Mouse (Mus musculus) hindbrain, postnatal 0 days (tissue): ENCODE measurements around the gene Hoxc6. TPM values are rescaled to one million over a fixed set of nuclear protein-coding genes. Genes with fewer than 3 reads are reported as not detected.
A peak's percentile ranks its signal among the peaks of the same experiment; 100 is the strongest.

Experiments used
- ATAC-seq: fragments of 200-750 bp; cut with Nextera tagmentation; 2 replicates; pipeline ENCODE4 v1.8.0; 2017; ENCODE audit warnings: mild to moderate bottlenecking, moderate TSS enrichment, moderate library complexity
- DNase-seq: peaks from one replicate; pipeline ENCODE4 v3.0.0-alpha.2; 2015; ENCODE audit warnings: low spot score
- H3K27ac ChIP-seq: fragments of 300-500 bp; sonication (generic); 2 replicates; pipeline ENCODE4 v1.5.1; 2014; ENCODE audit warnings: mild to moderate bottlenecking
- H3K27me3 ChIP-seq: fragments of 300-500 bp; sonication (generic); 2 replicates; pipeline ENCODE4 v1.6.1; 2014; ENCODE audit warnings: low read length, mixed read lengths; ENCODE audit not compliant: insufficient read depth
- H3K36me3 ChIP-seq: fragments of 300-500 bp; sonication (generic); 2 replicates; pipeline ENCODE4 v1.6.1; 2014; ENCODE audit warnings: low read length, mixed read lengths; ENCODE audit not compliant: insufficient read depth
- H3K4me1 ChIP-seq: fragments of 300-500 bp; sonication (generic); 2 replicates; pipeline ENCODE4 v1.6.1; 2014; ENCODE audit warnings: antibody characterized with exemption, low read length, mixed read lengths; ENCODE audit not compliant: insufficient read depth
- H3K4me2 ChIP-seq: fragments of 300-500 bp; sonication (generic); 2 replicates; pipeline ENCODE4 v1.6.1; 2014; ENCODE audit warnings: low read depth, mild to moderate bottlenecking, low read length, moderate library complexity, mixed read lengths
- H3K4me3 ChIP-seq: fragments of 300-500 bp; sonication (generic); 2 replicates; pipeline ENCODE4 v1.5.1; 2014; ENCODE audit warnings: low read length
- H3K9ac ChIP-seq: fragments of 300-500 bp; sonication (generic); replicated peaks from 2 replicates; pipeline ENCODE4 v1.6.1; 2014; ENCODE audit warnings: mild to moderate bottlenecking, low read length, moderate library complexity, mixed read lengths
- H3K9me3 ChIP-seq: fragments of 300-500 bp; sonication (generic); 2 replicates; pipeline ENCODE4 v1.6.1; 2016; ENCODE audit warnings: low read length, mixed read lengths
- CTCF ChIP-seq: IDR thresholded peaks from 2 replicates; pipeline ENCODE4 v1.5.1; 2016; ENCODE audit warnings: antibody characterized with exemption, control low read depth, low read depth
- WGBS: fragments of 180-500 bp; shearing (Covaris S2); extraction: QIAGEN DNeasy Blood & Tissue Kit; methylation state at CpG from one replicate; pipeline ENCODE4 v1.1.7; 2014; 5-methylcytosine and 5-hydroxymethylcytosine counted together
- microRNA counts: library from miRNA; unstranded; fragments of <30 nt; microRNA quantifications from one replicate; lab custom pipeline; 2015
- microRNA-seq, 2 experiments: library from miRNA; unstranded; fragments of <30 nt; microRNA quantifications; one replicate each; pipeline ENCODE4; 2016
- polyA plus RNA-seq: library from polyadenylated mRNA; unstranded; fragments of >200 nt; fragmentation: Nextera tagmentation; extraction: Ambion mirVana; gene quantifications from 2 replicates; pipeline ENCODE4 v1.2.1, GENCODE M21; 2015
- total RNA-seq: library from RNA; depleted of rRNA; stranded (reverse); fragments of >200 nt; gene quantifications from 2 replicates; pipeline ENCODE4 v1.2.3, GENCODE M21; 2014; rRNA removed

The Hoxc6 gene
- total and polyA plus RNA-seq, 2 experiments from 2014 or later = 0.59 to 1.4 TPM

DNA sequence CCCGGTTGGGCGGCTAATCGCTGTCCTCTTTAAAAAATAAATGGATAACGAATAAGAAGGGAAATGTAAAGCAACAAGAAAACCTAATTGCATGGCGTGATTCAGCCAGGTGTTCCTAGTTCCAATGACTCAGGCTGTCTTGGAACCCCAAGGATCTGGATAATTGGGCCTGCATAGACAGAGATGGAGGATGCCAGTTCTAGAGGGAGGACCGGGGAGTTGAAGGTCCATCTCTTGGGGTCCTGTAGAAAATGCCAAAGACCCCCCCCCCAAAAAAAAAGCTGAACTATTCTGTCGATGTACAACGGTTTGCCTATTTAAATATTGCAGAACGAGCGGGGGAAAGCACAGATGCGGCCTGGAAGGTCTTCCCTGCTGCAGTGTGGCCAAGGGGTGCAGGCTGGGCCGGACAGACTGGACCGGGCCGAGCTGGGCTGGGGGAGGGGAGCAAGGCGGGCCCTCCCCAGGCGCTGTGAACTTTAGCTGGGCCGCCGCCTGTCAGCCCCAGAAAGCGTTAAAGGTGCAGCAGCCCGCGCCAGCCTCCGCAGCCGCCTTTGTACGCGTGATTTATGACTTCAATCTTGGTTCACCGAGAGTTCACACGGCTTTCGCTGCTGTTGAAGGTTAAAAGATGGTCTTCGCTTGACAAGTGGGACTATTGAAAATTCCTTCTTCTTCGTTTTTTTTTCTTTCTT is 63.2 kb downstream of the Hoxc6 start:
- DNase-seq (peak; percentile 56), ATAC-seq (no peak)
- 2% methylated on average over 30 of the region's 30 CpGs for WGBS
- Histone ChIP-seq H3K9ac (no peak overlapping the region), H3K4me1 (no peaks in the 10 kb centered on the region), H3K4me2 (peak overlapping the region; percentile 40), H3K9me3 (no peaks in the 10 kb centered on the region), H3K27ac (peak overlapping the region; percentile 67), H3K4me3 (0 out of 2 replicates have a peak overlapping the region, but pooled peaks have one; percentile 2), H3K36me3 (no peaks in the 10 kb centered on the region), H3K27me3 (peaks cover 62% of the 10 kb centered on the region)
- no peak for TF ChIP-seq CTCF

MicroRNA genes within 50 kb of the gene (microRNA counts, 519-probe panel; counts per million panel counts)
- not detected for microRNA mmu-miR-615-3p (lab: Ali Mortazavi, UCI)
- not detected for microRNA mmu-miR-615-5p (lab: Ali Mortazavi, UCI)

Small RNA genes lying within 50 kb of the gene (microRNA-seq; reads per million reads assigned to microRNA genes)
- 3.3 to 3.9 reads per million in 2 experiments for gene Mir196a-2
- 335 to 565 reads per million in 2 experiments for gene Mir615

Other genes starting within 250 kb of the Hoxc6 start
- gene Hoxc13, start 77.2 kb upstream of the Hoxc6 start, total RNA-seq = not detected in 2 replicates
- gene Hoxc13, start 77.2 kb upstream of the Hoxc6 start, polyA plus RNA-seq = not detected in 2 replicates
- gene Hoxc12, start 61.5 kb upstream of the Hoxc6 start, total RNA-seq = not detected in 2 replicates
- gene Hoxc12, start 61.5 kb upstream of the Hoxc6 start, polyA plus RNA-seq = not detected in 2 replicates
- gene Hoxc11, start 43.8 kb upstream of the Hoxc6 start, total RNA-seq = not detected in 2 replicates
- gene Hoxc11, start 43.8 kb upstream of the Hoxc6 start, polyA plus RNA-seq = not detected in 2 replicates
- not detected in 2 replicates for gene Hoxc10, start 31.5 kb upstream of the Hoxc6 start, total RNA-seq
- gene Hoxc10, start 31.5 kb upstream of the Hoxc6 start, polyA plus RNA-seq = not detected in 2 replicates
- gene Hoxc5, start 30.8 kb upstream of the Hoxc6 start, total RNA-seq = 5.4 and 8.7 TPM in 2 replicates
- gene Hoxc5, start 30.8 kb upstream of the Hoxc6 start, polyA plus RNA-seq = 6.4 and 7.3 TPM in 2 replicates
- gene Hoxc9, start 21.8 kb upstream of the Hoxc6 start, total RNA-seq = not detected in 2 replicates
- gene Hoxc9, start 21.8 kb upstream of the Hoxc6 start, polyA plus RNA-seq = not detected in 2 replicates
- 0.26 TPM in 1 of 2 replicates, not detected in the other for gene Hoxc8, start 7.7 kb upstream of the Hoxc6 start, total RNA-seq
- not detected in 2 replicates for gene Hoxc8, start 7.7 kb upstream of the Hoxc6 start, polyA plus RNA-seq
- gene Hoxc4, start 20.7 kb downstream of the Hoxc6 start, total RNA-seq = 12.5 and 13.1 TPM in 2 replicates
- 33.0 and 35.4 TPM in 2 replicates for gene Hoxc4, start 20.7 kb downstream of the Hoxc6 start, polyA plus RNA-seq
- 22.7 and 40.1 TPM in 2 replicates for gene Smug1, start 168.8 kb downstream of the Hoxc6 start, total RNA-seq
- gene Smug1, start 168.8 kb downstream of the Hoxc6 start, polyA plus RNA-seq = 11.9 and 13.2 TPM in 2 replicates
- gene Cbx5, start 241.6 kb downstream of the Hoxc6 start, total RNA-seq = 125 and 134 TPM in 2 replicates
- gene Cbx5, start 241.6 kb downstream of the Hoxc6 start, polyA plus RNA-seq = 95.3 and 98.1 TPM in 2 replicates
- 117 and 148 TPM in 2 replicates for gene Hnrnpa1, start 242.2 kb downstream of the Hoxc6 start, total RNA-seq
- 596 and 630 TPM in 2 replicates for gene Hnrnpa1, start 242.2 kb downstream of the Hoxc6 start, polyA plus RNA-seq